Mouse (Mus musculus) spleen, postnatal 4 days (tissue): Measurements from ENCODE around the gene Nlrp3.
A peak's percentile ranks its signal among the peaks of the same experiment; 100 is the strongest.

ENCODE experiments used
- DNase-seq, 2 experiments: peaks; one replicate each; pipeline ENCODE4 v3.0.0; 2022; ENCODE audit warnings: low spot score in 2 of 2

Gene Nlrp3

DNA sequence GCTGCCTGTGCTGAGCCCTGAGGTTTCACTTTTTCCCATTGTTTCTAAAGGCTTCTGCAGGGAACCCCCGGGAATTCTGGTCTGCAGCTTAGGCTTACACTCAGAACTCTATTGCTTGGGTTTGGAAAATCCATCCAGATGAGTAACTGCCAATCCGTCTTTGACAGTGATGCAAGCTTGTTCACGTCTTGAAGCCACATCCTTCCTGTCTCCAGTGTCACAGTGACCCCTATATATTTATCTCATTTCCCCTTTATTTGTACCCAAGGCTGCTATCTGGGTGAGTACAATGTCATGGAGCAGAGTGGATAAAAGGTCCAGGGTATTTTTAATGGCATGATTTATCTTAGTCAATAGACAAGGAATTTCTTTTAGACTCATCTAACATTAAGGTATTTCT is at the start of gene Nlrp3:
Gene Nlrp3 (plus strand): TSS at position 245 of the 400 bp plus-strand sequence.
- no peak for DNase-seq

DNA sequence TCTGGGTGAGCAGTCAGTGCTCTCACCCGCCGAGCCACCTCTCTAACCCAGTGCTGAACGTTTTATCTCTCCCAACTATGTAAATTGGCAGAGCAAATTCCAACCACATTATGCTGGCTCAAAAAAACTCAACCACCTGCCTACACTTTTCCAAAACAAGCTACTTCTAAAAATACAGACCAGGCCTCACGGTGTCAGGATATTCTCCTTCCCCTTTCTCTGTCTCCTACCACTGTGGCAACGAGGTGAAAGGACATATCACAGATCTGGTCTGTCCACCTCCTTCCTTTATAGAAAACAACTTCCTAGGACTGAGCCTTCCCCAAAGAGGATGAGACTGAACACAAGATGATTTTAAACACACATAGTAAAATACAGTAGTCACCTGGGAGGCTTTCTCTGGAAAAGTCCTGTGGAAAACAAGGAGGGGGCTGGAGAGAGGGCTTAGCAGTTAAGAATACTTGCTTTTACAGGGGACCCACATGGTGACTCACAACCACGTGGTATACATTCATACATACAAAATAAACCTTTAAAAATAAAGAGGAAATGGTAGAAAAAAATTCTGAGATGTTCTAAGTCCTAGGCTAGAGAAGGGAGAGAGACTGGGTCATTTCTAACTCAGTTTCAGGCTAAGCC is 44.6 kb upstream of the Nlrp3 start:
- DNase-seq: no peak

DNA sequence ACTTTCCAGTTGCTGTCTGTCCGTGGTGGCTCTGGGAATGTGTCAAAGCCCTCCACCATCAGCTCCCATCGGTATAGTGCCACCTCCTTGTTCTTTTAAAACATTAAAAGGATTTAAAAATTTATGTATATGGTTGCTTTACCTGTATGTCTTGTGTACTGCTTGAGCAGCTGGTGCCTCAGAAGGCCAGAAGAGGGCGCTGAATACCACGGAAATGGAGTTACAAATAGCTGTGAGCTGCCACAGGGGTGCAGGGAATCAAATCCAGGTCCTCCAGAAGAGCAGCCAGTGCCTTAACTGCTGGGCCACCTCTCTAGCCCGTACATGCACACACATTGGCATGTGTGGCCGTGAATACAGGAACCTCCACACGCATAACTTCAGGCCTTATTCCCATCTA is 43.6 kb upstream of the Nlrp3 start:
- DNase-seq: no peak

DNA sequence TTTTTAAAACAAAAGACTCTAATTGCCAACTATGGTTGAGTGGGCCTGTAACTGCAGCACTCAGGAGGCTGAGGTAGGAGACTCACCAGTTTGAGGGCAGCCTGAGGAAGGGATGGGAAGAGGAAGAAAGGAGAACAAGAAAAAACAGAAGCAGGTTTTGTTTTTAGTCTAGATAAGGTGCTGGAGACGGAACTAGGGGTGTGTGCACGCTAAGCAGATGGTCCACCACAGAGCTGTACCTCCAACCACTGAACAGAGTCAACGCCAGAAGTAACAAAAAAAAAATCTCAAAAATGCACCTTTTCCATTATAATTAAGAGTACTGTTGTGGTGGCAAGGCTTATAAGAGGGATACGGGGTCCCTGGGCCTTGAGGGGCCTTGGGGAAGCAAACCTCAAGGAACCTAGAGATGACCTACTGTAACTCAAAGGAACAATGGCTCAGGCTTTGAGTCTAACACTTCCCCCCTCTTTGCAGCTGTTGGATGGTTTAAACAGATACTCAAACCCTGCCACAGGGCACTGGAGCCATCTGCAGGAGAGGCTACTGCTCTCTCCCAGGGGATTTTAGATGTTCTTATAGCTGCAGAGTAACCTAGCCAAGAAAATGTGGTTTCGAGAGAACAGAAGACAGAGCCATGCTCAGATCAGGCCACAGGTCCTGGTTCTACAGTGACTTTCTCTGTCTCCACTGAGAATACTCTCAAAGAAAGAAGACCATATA is 39.2 kb upstream of the Nlrp3 start:
- no peak for DNase-seq

DNA sequence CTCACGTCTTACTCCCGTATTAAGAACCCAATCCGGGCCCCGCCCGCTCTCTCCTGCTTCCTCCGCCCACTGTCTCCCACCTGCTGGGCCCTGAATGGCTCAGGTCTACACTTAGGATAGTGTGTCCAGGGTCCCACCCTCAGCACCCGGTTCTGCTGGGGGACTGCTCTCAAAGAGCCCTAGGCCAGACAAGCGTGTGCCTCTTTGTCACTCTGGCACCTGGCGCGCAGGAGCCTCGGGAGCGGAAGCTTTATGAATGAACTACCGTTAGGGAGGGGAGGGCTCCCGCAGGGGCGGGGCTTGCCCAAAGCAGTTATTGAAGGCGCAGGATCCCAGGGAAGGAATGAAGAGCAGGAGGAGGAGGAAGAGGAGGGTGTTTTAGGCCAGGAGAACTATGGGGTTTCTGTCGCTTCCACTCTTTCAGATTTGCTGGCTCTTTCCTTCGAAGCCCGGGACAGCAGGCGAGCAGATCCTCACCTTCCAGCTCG is 36.0 kb upstream of the Nlrp3 start:
- DNase-seq: peak; percentile 58 to 79

DNA sequence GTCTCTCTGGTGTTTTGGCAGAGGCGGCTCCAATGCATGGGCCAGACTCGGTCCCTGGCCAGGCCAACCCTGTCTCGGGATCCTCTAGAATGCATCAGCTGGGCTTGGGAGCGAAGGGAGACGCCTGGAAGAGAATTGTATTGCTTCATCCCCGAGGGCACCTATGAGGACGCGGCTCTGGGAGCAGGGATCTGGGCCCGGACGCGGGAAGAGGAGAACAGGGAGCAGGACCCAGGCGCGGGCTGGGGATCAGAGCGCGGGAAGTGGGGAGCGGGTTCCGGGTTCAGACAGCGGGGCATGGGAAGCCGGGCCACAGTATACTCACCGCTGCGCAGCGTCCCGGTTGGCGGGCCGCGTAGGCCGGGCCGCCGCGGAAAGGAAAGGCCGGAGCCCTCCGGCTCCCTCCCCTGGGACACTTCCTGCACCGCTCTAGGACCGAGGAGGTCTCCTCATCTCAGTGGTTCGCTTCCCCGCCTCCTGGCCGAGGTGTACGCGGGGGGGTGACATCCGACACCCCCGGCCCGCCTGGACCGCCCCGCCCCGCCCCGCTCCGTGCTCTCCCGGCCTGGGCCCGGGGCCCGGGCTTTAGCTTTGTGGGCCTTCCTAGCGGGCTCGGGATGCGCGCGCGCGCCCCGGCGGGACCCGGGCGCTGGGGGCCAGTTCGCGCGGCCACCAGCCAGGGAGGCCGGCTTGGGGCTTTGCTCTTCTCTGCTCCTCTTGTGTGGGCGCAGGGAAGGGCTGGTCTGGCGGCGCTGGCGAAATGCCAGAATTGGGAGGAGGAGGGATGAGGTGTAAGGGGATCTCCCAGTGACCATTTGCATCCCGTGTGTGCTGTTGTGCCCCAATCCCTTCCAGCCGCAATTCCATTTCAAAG is 35.3 kb upstream of the Nlrp3 start:
- peak; percentile 65 to 79 for DNase-seq

DNA sequence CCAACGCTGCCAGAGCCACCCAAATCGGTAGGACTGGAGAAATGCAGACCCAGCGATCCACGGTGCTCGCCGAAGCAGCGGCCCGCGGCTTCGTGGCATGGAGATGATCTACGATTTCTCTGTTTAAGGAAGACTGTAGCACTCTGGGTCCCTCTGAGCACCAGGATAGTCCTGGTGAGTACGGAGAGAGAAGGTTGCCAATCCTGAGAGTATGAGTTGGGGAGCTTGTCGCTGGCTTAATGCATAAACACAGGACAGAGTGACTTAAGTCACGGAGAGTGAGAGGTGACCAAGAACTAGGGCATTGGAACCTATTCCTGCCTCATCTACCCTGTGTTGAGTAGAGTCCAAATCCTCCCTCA is 34.7 kb upstream of the Nlrp3 start:
- no peak for DNase-seq

DNA sequence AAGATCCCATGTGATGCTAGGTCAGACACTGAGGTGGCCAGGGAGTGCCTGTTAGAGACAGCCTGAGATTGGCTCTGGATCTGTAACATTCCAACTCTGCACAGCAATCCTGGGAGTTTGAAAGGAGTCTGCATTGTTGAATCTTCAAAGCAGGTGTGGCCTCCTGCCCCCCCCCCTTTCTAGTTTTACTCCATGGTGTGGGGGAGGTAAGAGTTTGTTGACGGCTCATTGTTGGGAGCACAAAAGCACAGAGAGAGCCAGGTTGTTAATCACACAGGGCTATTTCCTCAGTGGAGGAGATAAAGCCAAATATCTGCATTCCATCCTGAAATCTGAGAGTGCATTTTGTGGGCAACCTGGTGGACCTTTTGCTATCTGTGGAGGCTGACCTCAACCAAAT is 29.8 kb upstream of the Nlrp3 start:
- no peak for DNase-seq

DNA sequence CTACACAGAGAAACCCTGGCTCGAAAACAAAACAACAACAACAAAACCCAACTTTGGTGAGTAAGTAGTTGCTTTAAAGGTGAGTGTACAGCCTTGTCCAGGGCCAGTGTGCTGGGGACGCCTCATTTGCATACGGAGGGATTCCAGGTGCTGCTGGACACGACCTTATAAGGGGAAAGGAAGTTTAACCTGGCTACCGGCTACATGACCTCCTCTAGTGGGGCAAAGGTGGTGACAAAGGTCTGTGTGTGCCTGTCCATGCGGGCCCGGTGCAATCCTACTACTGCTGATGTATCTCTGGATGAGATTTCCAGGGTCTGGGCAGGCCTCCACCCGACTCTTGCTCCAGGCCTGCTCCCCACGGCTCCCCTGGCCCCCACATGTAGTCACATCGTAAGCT is 28.6 kb upstream of the Nlrp3 start:
- no peak for DNase-seq

DNA sequence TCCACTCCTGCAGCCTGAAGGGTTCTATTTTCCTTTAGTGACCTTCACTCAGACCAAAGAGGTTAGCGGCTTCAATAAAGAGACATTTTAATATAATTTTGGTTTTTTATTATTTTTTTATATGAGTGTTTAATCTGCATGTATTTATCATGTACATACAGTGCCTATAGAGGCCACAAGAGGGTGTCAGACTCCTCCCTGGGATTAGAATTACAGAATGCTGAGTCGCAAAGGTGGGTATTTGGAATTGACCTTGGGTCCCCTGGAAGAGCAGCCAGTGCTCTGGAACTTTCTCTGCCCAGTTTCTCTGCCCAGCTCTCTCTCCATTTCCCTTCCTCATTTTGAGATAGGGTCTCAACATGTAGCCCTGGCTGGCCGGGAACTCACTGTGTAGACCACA is 27.8 kb upstream of the Nlrp3 start:
- no peak for DNase-seq

DNA sequence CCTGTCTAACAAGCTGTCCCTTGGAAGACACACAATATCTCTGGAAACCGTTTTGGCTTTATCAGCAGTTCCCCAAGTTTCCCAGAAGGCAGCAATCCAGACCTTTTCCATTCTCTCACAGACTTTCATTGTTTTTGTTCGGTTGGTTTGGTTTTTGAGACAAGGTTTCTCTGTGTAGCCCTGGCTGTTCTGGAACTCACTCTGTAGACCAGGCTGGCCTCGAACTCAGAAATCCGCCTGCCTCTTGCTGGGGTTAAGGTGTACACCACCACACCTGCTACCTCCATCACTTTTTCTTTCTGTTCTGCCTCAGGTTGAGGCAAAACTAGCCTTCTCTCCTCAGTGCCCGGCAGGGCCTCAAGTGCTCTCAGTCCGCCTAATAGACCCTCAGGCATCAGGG is 27.0 kb upstream of the Nlrp3 start:
- no peak for DNase-seq

DNA sequence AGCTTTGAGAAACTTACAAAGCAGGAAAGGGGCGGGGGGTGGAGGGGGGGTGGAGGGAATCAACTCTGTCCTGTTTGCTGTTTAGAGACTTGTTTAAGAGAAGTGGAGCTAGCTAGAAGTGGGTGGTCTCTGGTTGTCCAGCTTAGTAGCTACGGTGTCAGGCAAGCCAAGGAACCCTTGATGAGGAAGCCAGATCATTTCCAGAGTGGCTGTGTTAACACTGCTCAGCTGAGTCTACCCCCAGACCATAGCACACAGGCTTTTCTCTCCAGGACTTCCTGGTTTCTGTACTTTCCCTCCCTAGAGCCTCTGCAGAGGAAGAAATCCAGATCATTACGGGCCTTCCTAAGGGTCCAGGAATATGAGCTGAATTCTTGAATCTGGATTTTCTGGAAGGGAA is 26.6 kb upstream of the Nlrp3 start:
- DNase-seq: no peak

DNA sequence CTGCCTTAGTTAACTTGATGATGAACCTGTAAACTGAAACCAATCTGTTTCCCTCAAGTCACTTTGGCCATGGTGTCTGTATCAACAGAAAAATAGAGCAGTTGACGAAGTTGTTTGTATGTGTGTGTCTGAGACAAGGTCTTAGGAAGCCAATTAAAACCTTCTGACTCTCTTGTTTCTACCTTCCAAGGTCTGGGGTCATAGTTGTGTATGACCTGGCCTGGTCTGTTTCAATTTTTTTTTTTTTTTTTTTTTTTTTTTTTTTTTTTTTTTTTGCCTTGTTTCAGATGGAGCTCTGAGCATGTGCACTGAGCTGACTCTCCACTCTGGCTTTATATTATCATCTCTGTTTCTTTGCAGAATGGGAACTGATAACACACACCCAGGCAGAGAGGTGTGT is 23.9 kb upstream of the Nlrp3 start:
- no peak for DNase-seq

DNA sequence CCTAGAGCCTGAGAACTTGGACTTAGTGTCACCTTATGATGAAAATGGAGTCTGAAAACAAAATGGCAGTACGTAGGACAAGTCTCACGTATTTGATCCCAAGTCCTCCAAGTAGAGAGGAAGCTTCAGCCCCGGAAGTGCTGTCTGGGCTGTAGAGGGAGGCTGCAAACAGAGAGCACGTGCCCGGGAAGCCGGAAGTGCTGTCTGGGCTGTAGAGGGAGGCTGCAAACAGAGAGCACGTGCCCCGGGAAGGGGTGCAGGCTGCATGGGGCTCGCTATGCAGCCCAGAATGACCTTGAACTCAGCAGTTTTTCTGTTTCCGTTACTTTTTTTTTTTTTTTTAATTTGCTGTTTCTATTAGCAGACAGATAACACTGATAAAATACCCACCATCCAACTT is 23.1 kb upstream of the Nlrp3 start:
- no peak for DNase-seq

DNA sequence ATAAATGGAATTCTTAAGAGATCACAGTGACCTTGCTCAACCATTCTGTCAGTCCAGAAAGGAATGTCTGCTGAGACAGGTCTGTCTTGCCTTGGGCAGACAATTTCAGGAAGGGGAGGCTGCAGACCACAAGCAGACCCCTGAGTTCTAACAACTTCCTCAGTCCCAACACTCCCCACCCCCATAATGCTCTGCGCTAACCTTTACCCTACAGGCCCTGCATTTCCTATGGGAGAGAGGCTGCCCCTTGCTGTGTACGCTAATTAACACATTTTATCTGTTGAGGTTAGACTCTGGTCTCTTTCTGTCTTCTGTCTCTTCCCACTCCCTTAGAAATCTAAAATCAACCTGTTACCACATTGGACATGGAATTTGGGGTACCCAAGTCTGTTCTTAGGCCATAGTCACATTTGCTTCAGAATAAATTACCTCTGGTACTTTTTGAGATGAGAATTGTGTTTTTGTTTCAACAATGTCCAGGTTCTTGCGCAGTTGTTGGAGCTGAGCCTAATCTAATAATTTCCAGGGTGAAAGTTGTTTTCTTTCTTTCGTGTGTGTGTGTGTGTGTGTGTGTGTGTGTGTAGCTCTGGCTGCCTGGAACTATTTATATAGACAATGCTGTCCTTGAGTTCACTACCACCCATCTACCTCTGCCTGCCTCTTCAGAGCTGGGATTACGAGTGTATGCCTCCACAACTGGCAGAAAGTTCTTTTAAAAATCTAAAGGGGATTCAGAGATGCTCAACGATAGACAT is 21.4 kb upstream of the Nlrp3 start:
- DNase-seq: no peak

DNA sequence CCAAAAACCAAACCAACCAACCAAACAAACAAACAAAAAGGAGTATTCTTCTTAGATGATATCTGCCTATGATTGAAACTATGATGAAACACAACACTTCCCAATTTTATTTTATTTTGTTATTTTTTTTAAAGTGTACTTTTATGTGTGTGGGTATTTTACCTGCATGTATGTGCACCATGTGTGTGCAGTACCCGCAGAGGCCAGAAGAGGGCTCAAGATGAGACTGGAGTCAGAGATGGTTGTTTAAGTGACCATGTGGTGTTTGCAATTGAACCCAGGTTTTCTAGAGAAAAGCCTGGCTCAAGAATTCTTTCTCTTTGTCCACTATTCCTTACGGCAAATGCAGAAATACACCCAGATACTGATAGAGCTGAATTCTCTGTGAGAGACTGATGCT is 17.2 kb upstream of the Nlrp3 start:
- no peak for DNase-seq

DNA sequence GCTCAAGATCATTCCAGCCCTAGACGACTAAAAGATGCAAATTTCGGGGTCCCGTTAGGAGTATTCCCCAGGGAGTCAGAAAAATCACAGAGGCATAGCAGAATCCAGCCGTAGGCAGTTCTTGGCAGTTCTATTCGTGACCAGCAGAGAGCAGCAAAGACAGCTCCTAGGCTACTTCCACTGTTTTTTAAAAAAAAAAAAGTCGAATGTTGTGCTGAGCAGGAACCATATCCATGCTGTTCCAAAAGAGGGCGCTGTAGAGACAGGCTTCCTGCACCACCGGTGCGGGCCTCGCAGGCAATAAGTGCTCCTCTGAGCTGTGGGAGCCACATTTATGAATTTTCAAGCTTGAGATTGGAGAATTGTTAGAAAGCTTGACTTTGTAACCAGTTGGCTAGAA is 16.1 kb upstream of the Nlrp3 start:
- peak; percentile 70 to 81 for DNase-seq

DNA sequence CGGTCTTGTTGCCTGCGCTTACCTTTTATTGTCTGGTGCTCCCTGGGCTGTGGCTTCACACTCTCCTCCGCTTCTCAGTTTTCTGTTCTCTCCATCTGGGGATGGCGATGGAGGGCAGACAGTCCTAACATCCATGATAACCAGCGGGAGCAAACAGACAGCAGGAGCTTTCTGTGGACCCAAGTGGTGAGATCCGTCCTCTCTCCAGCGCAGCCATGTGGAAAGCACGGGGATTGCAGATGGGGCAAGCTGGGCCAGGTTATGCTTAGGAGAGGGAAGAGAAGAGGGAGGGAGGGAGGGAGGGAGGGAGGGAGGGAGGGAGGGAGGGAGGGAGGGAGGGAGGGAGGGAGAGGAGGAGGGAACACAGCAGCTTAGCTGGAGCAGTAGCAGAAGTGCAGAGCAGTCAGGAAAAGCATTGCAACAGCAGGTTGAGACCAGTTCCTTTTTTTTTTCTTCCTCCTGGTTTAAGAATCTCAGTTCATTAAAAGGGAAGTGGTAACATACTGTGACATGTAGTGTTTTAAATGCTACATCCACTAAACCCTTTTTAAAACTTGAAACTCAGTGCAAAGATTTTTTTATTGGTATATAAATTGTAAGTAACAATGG is 14.8 kb upstream of the Nlrp3 start, which contains the start of gene Zkscan17:
Gene Zkscan17 (minus strand): TSS at position 280 of the 609 bp plus-strand sequence.
- DNase-seq: peak in 1 of 2 experiments; percentile 66

DNA sequence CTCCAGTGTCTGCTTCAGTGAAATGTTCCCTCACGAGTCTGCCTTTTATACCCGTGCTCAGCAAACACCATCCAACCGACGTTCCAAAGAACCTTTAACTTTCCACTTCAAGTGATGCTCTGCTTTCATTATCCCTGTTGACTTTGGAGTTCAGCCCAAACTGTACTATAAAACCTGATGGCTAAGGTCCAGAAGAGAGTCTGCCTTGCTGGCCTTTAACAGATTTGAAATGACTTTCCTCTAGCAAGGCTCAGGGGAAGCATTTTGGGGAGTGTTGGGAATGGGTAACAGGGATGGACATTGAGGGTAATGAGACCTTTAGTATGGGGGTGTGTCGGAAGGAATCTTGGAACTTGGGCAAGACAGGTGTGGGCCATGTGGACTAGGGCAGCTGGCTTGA is 11.1 kb upstream of the Nlrp3 start:
- no peak for DNase-seq

DNA sequence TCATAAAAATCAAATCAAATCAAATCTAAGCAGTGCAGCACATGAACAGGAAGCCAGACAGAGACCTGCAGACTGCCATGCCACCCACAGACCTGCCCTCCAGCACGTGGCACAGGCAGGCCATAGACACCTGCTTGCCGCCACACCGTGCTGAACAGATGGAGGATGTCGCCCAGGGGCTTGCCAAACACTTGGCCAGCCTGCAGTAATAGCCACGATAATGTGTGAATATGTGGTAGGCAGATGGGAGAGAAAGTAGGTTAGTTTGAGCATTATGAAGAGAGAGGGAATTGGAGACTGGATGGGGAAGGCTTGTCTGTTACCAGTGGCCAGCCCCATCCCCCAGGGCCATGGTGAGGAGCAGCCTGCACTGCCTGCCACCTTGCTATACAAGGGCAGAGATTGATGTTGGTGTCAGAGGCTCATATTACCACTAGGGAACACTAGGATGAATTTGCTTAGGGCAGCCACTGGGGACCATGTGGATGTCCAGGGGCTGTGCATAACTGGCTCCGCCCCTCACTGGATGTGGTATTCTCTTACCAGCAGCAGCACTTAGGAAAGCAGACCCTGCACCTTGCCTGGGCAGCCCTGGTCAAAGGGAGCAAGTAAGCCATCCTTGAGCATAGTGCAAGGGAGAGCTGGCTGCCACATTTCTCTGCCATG is 10.4 kb upstream of the Nlrp3 start:
- DNase-seq: no peak

DNA sequence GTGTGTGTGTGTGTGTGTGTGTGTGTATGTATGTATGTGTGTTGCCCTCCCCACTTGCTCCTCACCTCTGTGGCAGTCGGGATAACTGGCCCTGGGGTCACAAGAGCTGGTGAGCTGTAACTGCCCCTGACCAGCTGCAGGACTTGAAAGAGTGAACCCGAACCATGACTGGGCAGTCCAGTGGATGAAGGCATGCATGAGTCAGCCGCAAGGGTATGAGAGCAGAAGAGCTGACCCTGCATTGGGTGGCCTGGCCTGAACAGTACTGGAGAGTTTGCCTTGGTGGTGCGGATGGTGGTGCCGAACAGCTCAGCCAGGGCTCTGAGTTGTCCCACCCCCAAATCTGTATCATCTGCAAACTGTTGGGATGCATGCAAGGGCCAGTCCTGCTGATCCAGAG is 9.8 kb upstream of the Nlrp3 start:
- DNase-seq: no peak
